Mouse (Mus musculus): ENCODE data around the gene Sntb2. TPM values are rescaled to one million over a fixed set of nuclear protein-coding genes. Genes with fewer than 3 reads are reported as not detected.
A peak's percentile ranks its signal among the peaks of the same experiment; 100 is the strongest.
"Not testable (repeated sequence)": the region's sequence is repeated elsewhere in the genome, so short reads cannot be mapped to it uniquely, and the experiment has no call there.

Sntb2 gene
- polyA plus RNA-seq, 1 experiment from 2014 or later, result 9.9 TPM

DNA sequence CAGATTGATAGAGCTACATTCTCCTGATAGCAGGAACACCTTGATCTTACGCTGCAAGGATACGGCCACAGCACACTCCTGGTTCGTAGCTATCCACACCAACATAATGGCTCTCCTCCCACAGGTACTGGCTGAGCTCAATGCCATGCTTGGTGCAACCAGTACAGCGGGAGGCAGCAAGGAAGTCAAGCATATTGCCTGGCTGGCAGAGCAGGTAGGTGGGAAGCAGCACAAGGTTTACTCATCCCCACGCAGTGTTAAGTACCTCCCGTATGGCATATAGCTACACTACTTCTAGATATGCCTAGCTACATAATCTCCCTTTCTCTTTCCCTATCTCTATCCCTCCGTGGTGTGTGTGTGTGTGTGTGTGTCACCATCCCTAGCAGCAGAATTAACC is 55.8 kb downstream of the Sntb2 start:
- H3K9me3 ChIP-seq (ENCODE audit: control insufficient read depth, low read length), result no peaks in the 10 kb centered on the region
- H3K9ac ChIP-seq (ENCODE audit: low read depth, low read length), result no peak overlapping the region
- H3K27ac ChIP-seq (ENCODE audit: low read depth, low read length), result no peak overlapping the region
- no peaks in the 10 kb centered on the region for H3K36me3 ChIP-seq (ENCODE audit: control insufficient read depth, insufficient read depth, low read length)
- ATAC-seq (ENCODE audit: low FRiP score) (no peak), DNase-seq (ENCODE audit: low spot score) (no peak)
- no peak overlapping the region for H3K4me3 ChIP-seq (ENCODE audit: low read depth, low read length)
- 94% methylated on average over 7 of the region's 7 CpGs for WGBS
- no peak overlapping the region for H3K4me2 ChIP-seq (replicated peaks; ENCODE audit: low read depth, low read length)
- H3K4me1 ChIP-seq (replicated peaks; ENCODE audit: control insufficient read depth, insufficient read depth, low read length), result no peaks in the 10 kb centered on the region
- H3K27me3 ChIP-seq (ENCODE audit: control insufficient read depth, insufficient read depth, low read length), result no peaks in the 10 kb centered on the region

- H3K4me1 ChIP-seq (replicated peaks; ENCODE audit: control insufficient read depth, insufficient read depth, low read length), result not testable (repeated sequence)
These were observed 60.8 kb downstream of the Sntb2 start for GRCm38 (mm10) chr8:106996339-106996738.

DNA sequence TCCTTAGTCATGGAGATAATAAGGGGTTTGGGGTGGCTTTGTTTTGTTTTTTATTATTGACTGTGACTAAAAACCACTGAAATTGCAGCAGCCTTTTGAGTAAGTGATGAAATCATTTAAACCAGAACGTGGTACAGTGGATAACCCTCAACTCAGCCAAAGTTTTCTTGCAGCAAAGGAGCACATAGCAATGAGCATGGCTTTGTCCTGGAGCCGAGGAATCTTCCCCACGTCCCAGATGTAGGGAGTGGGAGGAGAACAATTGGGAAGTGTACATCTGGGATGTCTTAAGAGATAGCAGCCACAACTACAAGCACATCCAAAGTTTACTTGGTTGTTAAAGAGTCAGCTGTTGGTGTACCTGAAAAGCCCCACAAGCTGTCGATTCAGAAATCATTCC is 61.9 kb downstream of the Sntb2 start:
- no peak for ATAC-seq (ENCODE audit: low FRiP score)
- H3K36me3 ChIP-seq (ENCODE audit: control insufficient read depth, insufficient read depth, low read length), result no peaks in the 10 kb centered on the region
- H3K4me1 ChIP-seq (replicated peaks; ENCODE audit: control insufficient read depth, insufficient read depth, low read length), result no peaks in the 10 kb centered on the region
- H3K9ac ChIP-seq (ENCODE audit: low read depth, low read length), result no peak overlapping the region
- no peak overlapping the region for H3K4me3 ChIP-seq (ENCODE audit: low read depth, low read length)
- no peaks in the 10 kb centered on the region for H3K9me3 ChIP-seq (ENCODE audit: control insufficient read depth, low read length)
- no peak overlapping the region for H3K27ac ChIP-seq (ENCODE audit: low read depth, low read length)
- no peak overlapping the region for H3K4me2 ChIP-seq (replicated peaks; ENCODE audit: low read depth, low read length)
- H3K27me3 ChIP-seq (ENCODE audit: control insufficient read depth, insufficient read depth, low read length), result no peaks in the 10 kb centered on the region
- no peak for DNase-seq (ENCODE audit: low spot score)
- 90% methylated on average over 4 of the region's 4 CpGs for WGBS

More at GRCm38 (mm10) chr8:106996339-106996738, 60.8 kb downstream of the Sntb2 start:
- not testable (repeated sequence) for H3K9me3 ChIP-seq (ENCODE audit: control insufficient read depth, low read length); H3K9ac ChIP-seq (ENCODE audit: low read depth, low read length); H3K27ac ChIP-seq (ENCODE audit: low read depth, low read length); H3K4me2 ChIP-seq (replicated peaks; ENCODE audit: low read depth, low read length); H3K4me3 ChIP-seq (ENCODE audit: low read depth, low read length); H3K27me3 ChIP-seq (ENCODE audit: control insufficient read depth, insufficient read depth, low read length); ATAC-seq (ENCODE audit: low FRiP score); H3K36me3 ChIP-seq (ENCODE audit: control insufficient read depth, insufficient read depth, low read length); DNase-seq (ENCODE audit: low spot score)
- WGBS, result 91% methylated on average over 4 of the region's 4 CpGs

GRCm38 (mm10) chr8:106999068-106999467 is 63.5 kb downstream of the Sntb2 start:
- H3K36me3 ChIP-seq (ENCODE audit: control insufficient read depth, insufficient read depth, low read length), result no peaks in the 10 kb centered on the region
- no peaks in the 10 kb centered on the region for H3K9me3 ChIP-seq (ENCODE audit: control insufficient read depth, low read length)
- no peak overlapping the region for H3K4me2 ChIP-seq (replicated peaks; ENCODE audit: low read depth, low read length)
- H3K27me3 ChIP-seq (ENCODE audit: control insufficient read depth, insufficient read depth, low read length), result no peaks in the 10 kb centered on the region
- no peak overlapping the region for H3K4me3 ChIP-seq (ENCODE audit: low read depth, low read length)
- DNase-seq (ENCODE audit: low spot score), result no peak
- H3K9ac ChIP-seq (ENCODE audit: low read depth, low read length), result no peak overlapping the region
- H3K27ac ChIP-seq (ENCODE audit: low read depth, low read length), result no peak overlapping the region
- H3K4me1 ChIP-seq (replicated peaks; ENCODE audit: control insufficient read depth, insufficient read depth, low read length), result no peaks in the 10 kb centered on the region
- no peak for ATAC-seq (ENCODE audit: low FRiP score)
- 93% methylated on average over 1 of the region's 1 CpGs for WGBS

GRCm38 (mm10) chr8:107002532-107002931 is 67.0 kb downstream of the Sntb2 start:
- H3K36me3 ChIP-seq (ENCODE audit: control insufficient read depth, insufficient read depth, low read length), result no peaks in the 10 kb centered on the region
- H3K9ac ChIP-seq (ENCODE audit: low read depth, low read length), result no peak overlapping the region
- no peak overlapping the region for H3K4me3 ChIP-seq (ENCODE audit: low read depth, low read length)
- WGBS, result 51% methylated on average over 5 of the region's 5 CpGs
- no peak overlapping the region for H3K27ac ChIP-seq (ENCODE audit: low read depth, low read length)
- no peaks in the 10 kb centered on the region for H3K9me3 ChIP-seq (ENCODE audit: control insufficient read depth, low read length)
- no peaks in the 10 kb centered on the region for H3K4me1 ChIP-seq (replicated peaks; ENCODE audit: control insufficient read depth, insufficient read depth, low read length)
- no peak for ATAC-seq (ENCODE audit: low FRiP score)
- DNase-seq (ENCODE audit: low spot score), result peak; percentile 89
- no peak overlapping the region for H3K4me2 ChIP-seq (replicated peaks; ENCODE audit: low read depth, low read length)
- no peaks in the 10 kb centered on the region for H3K27me3 ChIP-seq (ENCODE audit: control insufficient read depth, insufficient read depth, low read length)

GRCm38 (mm10) chr8:107007795-107008194 is 72.2 kb downstream of the Sntb2 start:
- Histone ChIP-seq H3K9me3 (ENCODE audit: control insufficient read depth, low read length) (no peaks in the 10 kb centered on the region), H3K9ac (ENCODE audit: low read depth, low read length) (no peak overlapping the region), H3K27me3 (ENCODE audit: control insufficient read depth, insufficient read depth, low read length) (no peaks in the 10 kb centered on the region), H3K4me1 (replicated peaks; ENCODE audit: control insufficient read depth, insufficient read depth, low read length) (no peaks in the 10 kb centered on the region), H3K4me2 (replicated peaks; ENCODE audit: low read depth, low read length) (no peak overlapping the region), H3K4me3 (ENCODE audit: low read depth, low read length) (no peak overlapping the region), H3K36me3 (ENCODE audit: control insufficient read depth, insufficient read depth, low read length) (no peaks in the 10 kb centered on the region), H3K27ac (ENCODE audit: low read depth, low read length) (no peak overlapping the region)
- WGBS, result 92% methylated on average over 3 of the region's 3 CpGs
- ATAC-seq (ENCODE audit: low FRiP score), result no peak
- no peak for DNase-seq (ENCODE audit: low spot score)

GRCm38 (mm10) chr8:107012666-107013065 is 77.1 kb downstream of the Sntb2 start:
- no peaks in the 10 kb centered on the region for H3K27me3 ChIP-seq (ENCODE audit: control insufficient read depth, insufficient read depth, low read length)
- no peak overlapping the region for H3K4me2 ChIP-seq (replicated peaks; ENCODE audit: low read depth, low read length)
- no peak for ATAC-seq (ENCODE audit: low FRiP score)
- H3K9me3 ChIP-seq (ENCODE audit: control insufficient read depth, low read length), result no peaks in the 10 kb centered on the region
- no peaks in the 10 kb centered on the region for H3K36me3 ChIP-seq (ENCODE audit: control insufficient read depth, insufficient read depth, low read length)
- WGBS, result 72% methylated on average over 2 of the region's 2 CpGs
- H3K4me1 ChIP-seq (replicated peaks; ENCODE audit: control insufficient read depth, insufficient read depth, low read length), result no peaks in the 10 kb centered on the region
- no peak overlapping the region for H3K9ac ChIP-seq (ENCODE audit: low read depth, low read length)
- no peak overlapping the region for H3K27ac ChIP-seq (ENCODE audit: low read depth, low read length)
- DNase-seq (ENCODE audit: low spot score), result no peak
- no peak overlapping the region for H3K4me3 ChIP-seq (ENCODE audit: low read depth, low read length)

DNA sequence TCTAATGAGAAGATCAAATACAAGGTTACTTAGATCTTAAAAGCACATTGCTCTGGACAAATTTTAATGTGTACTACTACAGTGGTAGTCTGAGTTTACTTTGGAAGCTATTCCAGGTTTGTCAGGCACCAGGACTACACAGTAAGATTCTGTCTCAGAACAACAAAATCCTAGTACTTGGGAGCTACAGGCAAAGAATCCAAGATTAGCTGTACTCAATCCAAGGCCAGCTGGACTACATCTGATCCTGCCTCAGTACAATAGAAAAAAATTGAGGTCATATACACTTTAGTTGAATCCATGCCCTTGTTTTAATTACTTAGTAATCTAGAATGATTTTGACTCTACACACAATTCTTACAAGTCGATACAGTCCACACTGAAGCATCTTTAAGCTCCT is 79.4 kb downstream of the Sntb2 start:
- Histone ChIP-seq H3K36me3 (ENCODE audit: control insufficient read depth, insufficient read depth, low read length) (no peaks in the 10 kb centered on the region), H3K27me3 (ENCODE audit: control insufficient read depth, insufficient read depth, low read length) (no peaks in the 10 kb centered on the region), H3K4me1 (replicated peaks; ENCODE audit: control insufficient read depth, insufficient read depth, low read length) (no peaks in the 10 kb centered on the region), H3K9ac (ENCODE audit: low read depth, low read length) (no peak overlapping the region), H3K9me3 (ENCODE audit: control insufficient read depth, low read length) (no peaks in the 10 kb centered on the region), H3K4me3 (ENCODE audit: low read depth, low read length) (no peak overlapping the region), H3K4me2 (replicated peaks; ENCODE audit: low read depth, low read length) (no peak overlapping the region), H3K27ac (ENCODE audit: low read depth, low read length) (no peak overlapping the region)
- WGBS, result 83% methylated on average over 1 of the region's 1 CpGs
- ATAC-seq (ENCODE audit: low FRiP score), result no peak
- no peak for DNase-seq (ENCODE audit: low spot score)

DNA sequence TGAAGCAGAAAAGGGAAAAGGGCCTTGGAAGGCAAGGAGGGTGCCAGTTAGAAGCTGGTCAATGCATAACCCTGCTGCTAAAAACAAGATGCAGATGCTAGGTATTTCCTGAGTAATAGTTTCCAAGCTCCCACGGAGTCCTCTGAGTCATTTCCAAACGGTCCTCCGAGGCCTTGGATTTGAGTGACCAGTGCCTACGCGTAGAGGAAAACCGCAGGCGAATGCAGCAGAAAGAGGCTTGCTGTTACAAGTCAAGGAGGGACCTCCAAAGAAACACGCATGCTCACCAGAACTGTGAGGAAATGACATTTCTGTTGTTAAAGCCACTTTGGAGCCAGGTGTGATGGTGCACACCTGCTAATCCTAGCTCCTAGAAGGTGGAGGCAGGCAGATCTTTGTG is 87.9 kb downstream of the Sntb2 start:
- Histone ChIP-seq H3K9me3 (ENCODE audit: control insufficient read depth, low read length) (no peaks in the 10 kb centered on the region), H3K9ac (ENCODE audit: low read depth, low read length) (no peak overlapping the region), H3K36me3 (ENCODE audit: control insufficient read depth, insufficient read depth, low read length) (no peaks in the 10 kb centered on the region), H3K27ac (ENCODE audit: low read depth, low read length) (no peak overlapping the region), H3K27me3 (ENCODE audit: control insufficient read depth, insufficient read depth, low read length) (no peaks in the 10 kb centered on the region), H3K4me3 (ENCODE audit: low read depth, low read length) (no peak overlapping the region), H3K4me1 (replicated peaks; ENCODE audit: control insufficient read depth, insufficient read depth, low read length) (no peaks in the 10 kb centered on the region), H3K4me2 (replicated peaks; ENCODE audit: low read depth, low read length) (no peak overlapping the region)
- WGBS, result 91% methylated on average over 8 of the region's 8 CpGs
- ATAC-seq (ENCODE audit: low FRiP score), result no peak
- no peak for DNase-seq (ENCODE audit: low spot score)

Data from hindbrain, embryonic 11.5 days (tissue).